Mouse (Mus musculus) hindbrain, embryonic 11.5 days (tissue): Measurements from ENCODE around the gene Gm10197. TPM values are rescaled to one million over a fixed set of nuclear protein-coding genes. Genes with fewer than 3 reads are reported as not detected.

Experiments used
- ATAC-seq: fragments of 200-750 bp; cut with Nextera tagmentation; 2 replicates; pipeline ENCODE4 v1.8.0; 2017; ENCODE audit warnings: mild to moderate bottlenecking, moderate TSS enrichment, moderate library complexity; ENCODE audit not compliant: low FRiP score
- DNase-seq: peaks from one replicate; pipeline ENCODE4 v3.0.0-alpha.2; 2015; ENCODE audit warnings: low spot score
- H3K27ac ChIP-seq: fragments of 300-500 bp; sonication (generic); 2 replicates; pipeline ENCODE4 v1.5.1; 2014; ENCODE audit warnings: mild to moderate bottlenecking, low read depth, low read length
- H3K27me3 ChIP-seq: fragments of 300-500 bp; sonication (generic); 2 replicates; pipeline ENCODE4 v1.6.1; 2014; ENCODE audit warnings: mild to moderate bottlenecking, low read length, moderate library complexity, mixed read lengths; ENCODE audit not compliant: control insufficient read depth, insufficient read depth
- H3K36me3 ChIP-seq: fragments of 300-500 bp; sonication (generic); 2 replicates; pipeline ENCODE4 v1.6.1; 2014; ENCODE audit warnings: mild to moderate bottlenecking, low read length, moderate library complexity, mixed read lengths; ENCODE audit not compliant: control insufficient read depth, insufficient read depth
- H3K4me1 ChIP-seq: fragments of 300-500 bp; sonication (generic); replicated peaks from 2 replicates; pipeline ENCODE4 v1.6.1; 2014; ENCODE audit warnings: low read length, mixed read lengths; ENCODE audit not compliant: control insufficient read depth, insufficient read depth
- H3K4me2 ChIP-seq: fragments of 300-500 bp; sonication (generic); replicated peaks from 2 replicates; pipeline ENCODE4 v1.6.1; 2014; ENCODE audit warnings: mild to moderate bottlenecking, low read depth, low read length
- H3K4me3 ChIP-seq: fragments of 300-500 bp; sonication (generic); 2 replicates; pipeline ENCODE4 v1.5.1; 2014; ENCODE audit warnings: low read depth, low read length
- H3K9ac ChIP-seq: fragments of 300-500 bp; sonication (generic); 2 replicates; pipeline ENCODE4 v1.6.1; 2014; ENCODE audit warnings: low read depth, low read length
- H3K9me3 ChIP-seq: fragments of 300-500 bp; sonication (generic); 2 replicates; pipeline ENCODE4 v1.6.1; 2016; ENCODE audit warnings: low read length; ENCODE audit not compliant: control insufficient read depth
- WGBS: fragments of 180-500 bp; shearing (Covaris S2); extraction: QIAGEN DNeasy Blood & Tissue Kit; methylation state at CpG from one replicate; pipeline ENCODE4 v1.1.7; 2014; 5-methylcytosine and 5-hydroxymethylcytosine counted together
- polyA plus RNA-seq: library from polyadenylated mRNA; unstranded; fragments of >200 nt; fragmentation: Nextera tagmentation; extraction: Ambion mirVana; gene quantifications from 2 replicates; pipeline ENCODE4 v1.2.1, GENCODE M21; 2014

Gm10197 gene
- not detected in 2 replicates for polyA plus RNA-seq

- Histone ChIP-seq H3K4me1 (no peaks in the 10 kb centered on the region), H3K9me3 (no peaks in the 10 kb centered on the region), H3K27me3 (no peaks in the 10 kb centered on the region), H3K4me2 (no peak within 1 kb of the TSS), H3K9ac (no peak within 1 kb of the TSS), H3K27ac (no peak within 1 kb of the TSS), H3K4me3 (no peak within 1 kb of the TSS), H3K36me3 (no peaks in the 10 kb centered on the region)
- DNase-seq (no peak), ATAC-seq (no peak)
- 91% methylated on average over 13 of the region's 13 CpGs for WGBS
These were observed at the start of gene Gm10197 for GRCm38 (mm10) chr19:53371666-53372065. Gene Gm10197, minus strand, starts transcription at chr19:53371766.

- H3K36me3 ChIP-seq, result no peaks in the 10 kb centered on the region
- ATAC-seq, result peak; percentile 95
- H3K4me1 ChIP-seq, result no peaks in the 10 kb centered on the region
- H3K27me3 ChIP-seq, result peaks cover 3% of the 10 kb centered on the region; the same call in 1 of the 2 replicates
- 1% methylated on average over 19 of the region's 19 CpGs for WGBS
- peak overlapping the region; percentile 58 for H3K4me2 ChIP-seq
- peak overlapping the region; percentile 29 for H3K4me3 ChIP-seq
- H3K9me3 ChIP-seq, result no peaks in the 10 kb centered on the region
- peak overlapping the region; percentile 38; the same call in 1 of the 2 replicates for H3K9ac ChIP-seq
- 0 out of 2 replicates have a peak overlapping the region, but pooled peaks have one; percentile 12 for H3K27ac ChIP-seq
- peak; percentile 81 for DNase-seq
These were observed 49.5 kb upstream of the Gm10197 start for GRCm38 (mm10) chr19:53420924-53421582.

- Histone ChIP-seq H3K4me2 (no peak overlapping the region), H3K36me3 (no peaks in the 10 kb centered on the region), H3K27me3 (peaks cover 3% of the 10 kb centered on the region; the same call in 1 of the 2 replicates), H3K9me3 (no peaks in the 10 kb centered on the region), H3K4me1 (no peaks in the 10 kb centered on the region), H3K4me3 (no peak overlapping the region), H3K9ac (no peak overlapping the region), H3K27ac (no peak overlapping the region)
- ATAC-seq, result no peak
- DNase-seq, result peak; percentile 80
- WGBS, result 52% methylated on average over 5 of the region's 5 CpGs
These were observed 48.3 kb upstream of the Gm10197 start for GRCm38 (mm10) chr19:53419834-53420233.

GRCm38 (mm10) chr19:53415198-53415597 lies 43.6 kb upstream of the Gm10197 start:
- H3K4me2 ChIP-seq, result no peak overlapping the region
- no peak overlapping the region for H3K4me3 ChIP-seq
- no peak for DNase-seq
- peaks cover 5% of the 10 kb centered on the region; the same call in 1 of the 2 replicates for H3K4me1 ChIP-seq
- H3K27ac ChIP-seq, result no peak overlapping the region
- WGBS, result 80% methylated on average over 17 of the region's 17 CpGs
- H3K36me3 ChIP-seq, result no peaks in the 10 kb centered on the region
- H3K9ac ChIP-seq, result no peak overlapping the region
- ATAC-seq, result no peak
- no peaks in the 10 kb centered on the region for H3K27me3 ChIP-seq
- no peaks in the 10 kb centered on the region for H3K9me3 ChIP-seq

- no peak overlapping the region for H3K9ac ChIP-seq
- H3K4me3 ChIP-seq, result no peak overlapping the region
- H3K27ac ChIP-seq, result no peak overlapping the region
- no peaks in the 10 kb centered on the region for H3K9me3 ChIP-seq
- ATAC-seq (no peak), DNase-seq (no peak)
- 90% methylated on average over 11 of the region's 11 CpGs for WGBS
- no peaks in the 10 kb centered on the region for H3K27me3 ChIP-seq
- H3K36me3 ChIP-seq, result no peaks in the 10 kb centered on the region
- no peak overlapping the region for H3K4me2 ChIP-seq
- peaks cover 5% of the 10 kb centered on the region; the same call in 1 of the 2 replicates for H3K4me1 ChIP-seq
These were observed 43.1 kb upstream of the Gm10197 start for GRCm38 (mm10) chr19:53414650-53415049.

GRCm38 (mm10) chr19:53413617-53414380 lies 42.2 kb upstream of the Gm10197 start:
- WGBS, result 84% methylated on average over 15 of the region's 15 CpGs
- H3K9ac ChIP-seq, result no peak overlapping the region

GRCm38 (mm10) chr19:53412149-53412848 lies 40.7 kb upstream of the Gm10197 start:
- Histone ChIP-seq H3K9me3 (no peaks in the 10 kb centered on the region), H3K4me2 (no peak overlapping the region), H3K27me3 (no peaks in the 10 kb centered on the region), H3K4me1 (peaks cover 5% of the 10 kb centered on the region; the same call in 1 of the 2 replicates), H3K9ac (no peak overlapping the region), H3K4me3 (no peak overlapping the region), H3K27ac (peak overlapping the region; percentile 45; the same call in 1 of the 2 replicates), H3K36me3 (no peaks in the 10 kb centered on the region)
- 2% methylated on average over 6 of the region's 6 CpGs for WGBS
- ATAC-seq, result no peak
- peak; percentile 41 for DNase-seq

More at GRCm38 (mm10) chr19:53413617-53414380, 42.2 kb upstream of the Gm10197 start:
- Histone ChIP-seq H3K27ac (no peak overlapping the region), H3K4me3 (no peak overlapping the region), H3K36me3 (no peaks in the 10 kb centered on the region), H3K4me2 (no peak overlapping the region), H3K9me3 (no peaks in the 10 kb centered on the region), H3K4me1 (peaks cover 5% of the 10 kb centered on the region; the same call in 1 of the 2 replicates), H3K27me3 (no peaks in the 10 kb centered on the region)
- ATAC-seq (no peak), DNase-seq (no peak)

- Histone ChIP-seq H3K36me3 (no peaks in the 10 kb centered on the region), H3K27ac (no peak overlapping the region), H3K9ac (no peak overlapping the region), H3K4me3 (no peak overlapping the region), H3K4me1 (peaks cover 5% of the 10 kb centered on the region; the same call in 1 of the 2 replicates), H3K4me2 (no peak overlapping the region), H3K27me3 (no peaks in the 10 kb centered on the region), H3K9me3 (no peaks in the 10 kb centered on the region)
- 61% methylated on average over 17 of the region's 17 CpGs for WGBS
- no peak for DNase-seq
- ATAC-seq, result no peak
These were observed 38.2 kb upstream of the Gm10197 start for GRCm38 (mm10) chr19:53409663-53410307.
